Mouse (Mus musculus): ENCODE data around the gene Siva1.

- TF ChIP-seq MAZ (IDR thresholded peaks at IDR 0.05; ENCODE audit: low read depth, low read length): no peak
- no peak for TF ChIP-seq CTCF (conservative IDR thresholded peaks at IDR 0.05 in 1 of 2, IDR thresholded peaks at IDR 0.05 in 1 of 2; ENCODE audit: low read depth in 2 of 2, low read length in 2 of 2)
- peak; percentile 46; the same call in 1 of the 2 replicates for TF ChIP-seq ETS1 (conservative IDR thresholded peaks at IDR 0.05; ENCODE audit: low read depth, low read length)
- TF ChIP-seq BHLHE40 (IDR thresholded peaks at IDR 0.05; ENCODE audit: low read depth, low read length): peak; percentile 74
- TF ChIP-seq EP300 (IDR thresholded peaks at IDR 0.05; ENCODE audit: low read length): no peak
Measured at GRCm38 (mm10) chr12:112672744-112673575, 28.5 kb downstream of the Siva1 start.
